Mouse (Mus musculus) liver (tissue): ENCODE data around the gene Myh3.

Source experiments
- DNase-seq: peaks from one replicate; pipeline ENCODE4 v3.0.0-alpha.2; 2020; ENCODE audit warnings: mixed read lengths

Myh3 gene

DNA sequence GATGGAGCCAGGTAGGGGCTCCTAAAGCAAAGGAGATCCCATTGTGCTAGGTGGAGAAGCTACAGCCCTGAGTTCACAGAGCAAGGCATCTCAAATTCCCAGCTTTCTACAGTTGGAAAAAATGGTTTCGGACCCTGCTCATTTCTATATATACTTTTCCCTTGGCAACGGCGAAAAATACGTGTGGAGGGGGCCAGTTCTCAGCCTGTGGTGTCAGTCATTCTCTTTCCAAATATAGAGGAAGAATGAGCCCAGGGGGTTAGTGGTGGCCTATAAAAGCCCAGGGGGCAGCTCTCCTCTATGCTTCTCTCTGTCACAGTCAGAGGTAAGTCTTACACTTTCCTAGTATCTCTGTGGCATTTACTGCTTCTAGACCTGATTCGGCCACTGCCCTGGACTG is at the start of gene Myh3:
TSS of gene Myh3 (plus strand) at position 301 of the 400 bp plus-strand sequence.
- DNase-seq: no peak

GRCm38 (mm10) chr11:67030904-67031602 is 47.0 kb upstream of the Myh3 start:
- peak; percentile 13 for DNase-seq

DNA sequence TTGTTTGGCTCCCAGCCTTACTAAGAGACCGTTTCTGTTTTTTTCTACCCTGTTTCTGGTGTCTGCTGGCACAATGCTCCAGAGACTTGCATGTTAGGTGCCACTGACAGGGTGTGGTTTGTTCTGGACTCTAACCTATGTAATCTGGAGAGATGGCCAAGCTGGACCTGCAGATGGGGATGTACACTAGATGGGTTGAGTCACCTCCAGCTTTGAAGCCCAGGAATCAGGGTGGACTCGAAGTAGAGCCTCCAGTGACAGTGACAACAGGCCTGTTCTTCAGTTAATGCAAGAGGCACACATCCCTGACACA is 46.5 kb upstream of the Myh3 start:
- no peak for DNase-seq

DNA sequence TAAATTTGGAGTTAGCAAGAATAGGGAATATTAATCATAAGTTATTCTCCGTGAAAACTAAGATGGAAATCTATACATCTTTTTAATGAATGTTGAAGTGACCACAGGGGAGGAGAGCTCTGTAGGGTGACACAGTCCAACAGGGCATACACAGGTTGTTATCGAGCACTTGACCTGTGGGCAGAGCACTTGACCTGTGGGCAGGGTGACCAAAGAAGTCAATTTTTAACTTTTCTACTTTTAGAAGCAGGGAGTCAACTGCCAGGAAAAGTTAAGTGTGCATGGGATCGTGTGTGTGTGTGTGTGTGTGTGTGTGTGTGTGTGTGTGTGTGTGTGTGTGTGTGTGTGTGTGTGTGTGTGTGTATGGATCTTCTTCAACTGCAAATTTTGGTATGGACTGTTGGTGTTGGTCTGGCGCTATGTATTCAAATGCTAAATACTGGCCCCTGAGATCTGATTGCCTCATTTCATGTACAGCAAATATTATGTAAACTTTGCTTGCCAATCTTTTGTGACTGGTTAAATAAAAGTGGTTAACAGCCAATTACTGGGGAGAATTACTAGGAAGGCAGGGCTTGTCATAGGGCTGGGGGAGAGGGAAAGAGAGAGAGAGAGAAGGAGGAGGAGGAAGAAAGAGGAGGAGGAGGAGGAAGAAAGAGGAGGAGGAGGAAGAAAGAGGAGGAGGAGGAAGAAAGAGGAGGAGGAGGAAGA is 43.2 kb upstream of the Myh3 start:
- DNase-seq: no peak

DNA sequence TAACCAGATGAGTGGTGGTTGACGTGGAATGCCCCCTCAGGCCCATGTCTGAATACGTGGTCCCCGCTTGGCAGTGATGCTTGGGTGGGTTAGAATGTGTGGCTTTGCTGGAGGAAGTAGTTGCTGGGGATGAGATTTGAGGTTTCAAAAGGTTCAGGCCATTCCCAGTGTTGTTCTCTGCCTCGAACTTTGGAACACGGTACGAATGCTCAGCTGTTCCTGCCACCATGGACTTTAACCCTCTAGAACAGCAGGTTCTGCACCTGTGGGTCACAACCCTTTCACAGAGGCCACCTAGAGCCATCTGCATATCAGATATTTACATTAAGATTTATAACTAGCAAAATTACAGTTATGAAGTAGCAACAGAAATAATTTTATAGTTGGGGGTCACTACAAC is 41.9 kb upstream of the Myh3 start:
- DNase-seq: no peak

GRCm38 (mm10) chr11:67036892-67037291 is 41.2 kb upstream of the Myh3 start:
- no peak for DNase-seq

GRCm38 (mm10) chr11:67039799-67040198 is 38.3 kb upstream of the Myh3 start:
- no peak for DNase-seq

DNA sequence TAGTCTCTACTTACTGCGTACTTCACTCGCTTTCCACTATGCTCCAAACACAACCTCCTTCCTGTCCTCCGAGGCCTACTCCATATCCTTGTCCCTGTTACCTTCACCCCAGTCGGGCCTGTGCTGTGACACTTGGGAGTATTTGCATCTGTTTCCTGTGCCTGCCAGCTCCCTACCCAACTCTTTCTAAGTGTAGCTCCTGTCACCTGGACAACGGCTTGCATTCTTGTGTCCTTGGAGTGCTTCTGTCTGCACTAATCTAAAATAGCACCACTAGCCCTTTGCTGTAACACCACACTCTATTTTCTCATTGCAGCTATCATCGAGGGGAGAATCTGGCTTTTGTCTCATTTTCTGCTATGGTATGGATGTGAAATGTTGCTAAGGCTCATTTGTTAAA is 37.6 kb upstream of the Myh3 start:
- DNase-seq: no peak

DNA sequence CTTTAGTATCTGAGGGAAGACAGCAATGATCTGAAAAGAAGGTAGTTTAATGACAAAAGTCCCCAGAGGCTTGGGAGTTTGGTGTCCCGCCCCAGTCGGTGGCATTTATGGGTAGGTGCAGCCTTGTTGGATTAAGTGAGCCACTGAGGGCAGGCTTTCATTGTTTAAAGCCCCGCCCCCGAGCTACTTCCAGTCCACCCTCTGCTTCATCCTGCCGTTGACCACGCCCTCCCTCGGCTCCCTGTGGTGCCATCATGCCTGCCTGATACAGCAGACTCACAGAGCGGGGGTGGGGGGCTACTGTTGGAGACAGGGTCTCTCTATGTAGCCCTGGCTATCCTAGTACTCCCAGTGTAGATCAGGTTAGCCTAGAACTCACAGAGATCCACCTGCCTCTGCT is 35.1 kb upstream of the Myh3 start:
- peak; percentile 39 for DNase-seq

DNA sequence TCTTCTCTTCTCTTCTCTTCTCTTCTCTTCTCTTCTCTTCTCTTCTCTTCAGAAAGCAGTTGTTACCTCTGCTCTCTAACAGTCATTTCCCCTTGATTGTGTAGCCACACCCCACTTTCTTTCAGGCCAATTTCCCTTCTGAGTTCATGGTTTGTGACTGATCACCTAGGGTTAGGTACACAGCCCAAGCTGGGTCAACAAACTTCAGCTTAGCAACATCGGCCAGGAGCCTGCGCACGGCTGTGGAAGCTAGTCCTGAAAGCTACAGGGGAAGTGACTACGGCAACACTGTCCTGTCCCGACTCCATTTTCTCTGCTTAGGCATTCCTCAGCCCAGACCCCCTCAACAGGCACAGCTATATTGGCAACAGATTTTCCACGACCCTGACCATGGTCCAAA is 33.1 kb upstream of the Myh3 start:
- DNase-seq: peak; percentile 32

GRCm38 (mm10) chr11:67047199-67047598 is 30.9 kb upstream of the Myh3 start:
- DNase-seq: no peak

GRCm38 (mm10) chr11:67048496-67048895 is 29.6 kb upstream of the Myh3 start:
- DNase-seq: no peak

GRCm38 (mm10) chr11:67049256-67049655 is 28.8 kb upstream of the Myh3 start:
- no peak for DNase-seq

- DNase-seq: no peak
These were observed 26.3 kb upstream of the Myh3 start for GRCm38 (mm10) chr11:67051676-67052320.

- DNase-seq: peak; percentile 91
These were observed 25.7 kb upstream of the Myh3 start, which contains the start of the genes Adprm and Sco1 for GRCm38 (mm10) chr11:67052321-67052952. Gene Adprm, minus strand, starts transcription at chr11:67052594. Gene Sco1, plus strand, starts transcription at chr11:67052670.

DNA sequence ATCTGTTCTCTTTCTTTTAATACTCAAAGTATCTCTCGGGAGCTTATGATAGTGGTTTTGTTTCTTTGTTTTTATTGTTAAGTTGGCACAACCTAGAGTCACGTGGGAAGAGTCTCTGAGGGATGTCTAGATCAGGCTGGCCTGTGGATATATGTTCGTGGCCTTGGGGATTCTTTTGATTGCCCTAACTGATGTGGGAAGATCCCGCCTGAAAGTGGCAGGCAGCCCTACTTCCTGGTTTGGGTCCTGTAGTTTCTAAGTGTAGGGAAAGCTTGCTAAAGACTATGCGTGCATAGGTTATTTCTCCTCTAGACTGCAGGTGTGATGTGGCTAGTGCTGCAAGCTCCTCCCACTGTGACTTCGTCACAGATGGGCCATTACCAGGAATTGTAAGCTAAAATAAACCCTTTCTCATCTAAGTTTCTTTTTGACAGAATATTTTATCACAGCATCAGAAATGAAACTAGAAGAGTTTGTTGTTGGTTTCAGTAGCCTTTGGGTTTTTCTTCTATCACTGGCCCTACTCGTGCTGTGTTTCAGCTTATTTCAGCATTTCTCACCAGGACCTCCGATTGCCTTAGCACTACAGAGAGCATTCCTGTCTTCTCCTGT is 23.2 kb upstream of the Myh3 start:
- DNase-seq: no peak

GRCm38 (mm10) chr11:67061311-67061710 is 16.8 kb upstream of the Myh3 start:
- no peak for DNase-seq

- DNase-seq: no peak
These were observed 15.4 kb upstream of the Myh3 start for GRCm38 (mm10) chr11:67062726-67063125.

- DNase-seq: no peak
These were observed 10.4 kb upstream of the Myh3 start for GRCm38 (mm10) chr11:67067741-67068140.

GRCm38 (mm10) chr11:67072615-67073130 is 5.4 kb upstream of the Myh3 start:
- DNase-seq: no peak

DNA sequence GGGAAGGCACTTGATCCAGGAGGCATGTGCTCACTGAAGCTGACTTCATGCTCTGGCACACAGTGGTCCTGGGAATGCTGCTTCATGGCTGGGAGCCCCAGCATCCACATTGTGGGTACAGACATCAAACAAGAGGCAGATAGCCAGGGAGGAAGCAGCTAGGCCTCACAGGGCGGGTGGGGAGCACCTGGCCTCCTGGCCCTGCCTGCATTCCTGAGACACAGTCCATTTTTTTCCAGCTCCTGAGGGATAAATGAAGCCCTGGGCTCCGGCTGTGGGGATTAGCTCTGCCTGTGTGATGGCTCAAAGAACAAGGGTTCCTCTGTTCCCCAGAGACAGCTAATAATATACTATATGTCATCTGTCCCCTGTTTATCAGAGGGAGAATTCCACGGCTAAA is 3.1 kb upstream of the Myh3 start:
- DNase-seq: no peak

DNA sequence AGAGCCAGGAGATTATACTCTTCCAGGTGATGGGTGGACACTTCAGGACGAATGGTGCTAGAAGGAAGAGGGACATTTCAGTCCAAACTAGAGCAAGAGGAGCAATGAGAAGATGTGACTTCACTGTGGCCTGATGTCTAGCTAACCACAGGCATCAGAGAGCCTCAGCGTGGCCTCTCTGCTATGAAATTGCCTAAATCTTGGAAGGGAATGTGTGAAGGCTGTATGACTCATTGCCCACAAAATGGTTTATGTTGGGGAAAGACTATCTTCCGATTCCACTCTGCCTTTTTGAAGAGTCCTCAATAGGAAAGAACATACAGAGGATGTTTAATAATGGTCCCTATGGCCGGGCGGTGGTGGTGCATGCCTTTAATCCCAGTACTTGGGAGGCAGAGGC is 1.3 kb upstream of the Myh3 start:
- DNase-seq: no peak

DNA sequence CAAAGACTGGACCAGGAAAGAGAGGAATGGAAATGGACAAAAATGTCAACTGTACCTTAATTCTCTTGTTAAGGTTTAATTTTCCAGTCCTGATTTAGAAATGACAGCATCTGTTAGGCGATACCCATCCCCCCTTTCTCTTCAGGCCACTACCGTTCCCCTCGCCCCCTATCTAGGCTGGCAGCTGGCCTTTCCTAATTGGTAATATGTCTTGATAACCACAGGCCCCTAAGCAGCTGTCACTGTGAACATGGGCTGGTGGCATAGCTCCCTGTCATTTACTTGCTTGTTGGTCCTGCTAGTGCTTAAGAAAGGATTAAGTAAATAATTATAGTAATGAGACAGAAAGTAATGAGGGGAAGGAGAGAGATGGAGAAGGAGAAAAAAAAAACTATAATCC is 665 bp upstream of the Myh3 start:
- no peak for DNase-seq
